Mouse (Mus musculus) hindbrain, embryonic 15.5 days (tissue): Measurements from ENCODE around the gene Cenpx. TPM values are rescaled to one million over a fixed set of nuclear protein-coding genes. Genes with fewer than 3 reads are reported as not detected.
"Not testable (repeated sequence)": the region's sequence is repeated elsewhere in the genome, so short reads cannot be mapped to it uniquely, and the experiment has no call there.

Source experiments
- ATAC-seq: fragments of 200-750 bp; cut with Nextera tagmentation; 2 replicates; pipeline ENCODE4 v1.8.0; 2017; ENCODE audit warnings: low read depth, moderate number of reproducible peaks, moderate TSS enrichment; ENCODE audit not compliant: low FRiP score
- H3K27ac ChIP-seq: fragments of 300-500 bp; sonication (generic); replicated peaks from 2 replicates; pipeline ENCODE4 v1.5.1; 2015; ENCODE audit warnings: mild to moderate bottlenecking, inconsistent platforms
- H3K27me3 ChIP-seq: fragments of 300-500 bp; sonication (generic); 2 replicates; pipeline ENCODE4 v1.6.1; 2015; ENCODE audit warnings: control low read depth, inconsistent platforms
- H3K36me3 ChIP-seq: fragments of 300-500 bp; sonication (generic); 2 replicates; pipeline ENCODE4 v1.6.1; 2015; ENCODE audit warnings: control low read depth, inconsistent platforms
- H3K4me1 ChIP-seq: fragments of 300-500 bp; sonication (generic); replicated peaks from 2 replicates; pipeline ENCODE4 v1.6.1; 2015; ENCODE audit warnings: control low read depth, inconsistent platforms
- H3K4me2 ChIP-seq: fragments of 300-500 bp; sonication (generic); 2 replicates; pipeline ENCODE4 v1.6.1; 2015; ENCODE audit warnings: moderate library complexity, mild to moderate bottlenecking, inconsistent platforms
- H3K4me3 ChIP-seq: fragments of 300-500 bp; sonication (generic); 2 replicates; pipeline ENCODE4 v1.5.1; 2015; ENCODE audit warnings: mild to moderate bottlenecking, inconsistent platforms
- H3K9ac ChIP-seq: fragments of 300-500 bp; sonication (generic); 2 replicates; pipeline ENCODE4 v1.6.1; 2015; ENCODE audit warnings: inconsistent platforms
- H3K9me3 ChIP-seq: fragments of 300-500 bp; sonication (generic); 2 replicates; pipeline ENCODE4 v1.6.1; 2016; ENCODE audit warnings: control low read depth, inconsistent platforms
- WGBS: fragments of 180-500 bp; shearing (Covaris S2); methylation state at CpG from one replicate; pipeline ENCODE4 v1.1.7; 2015; 5-methylcytosine and 5-hydroxymethylcytosine counted together
- polyA plus RNA-seq: library from polyadenylated mRNA; unstranded; fragments of >200 nt; fragmentation: Nextera tagmentation; extraction: Ambion mirVana; gene quantifications from 2 replicates; pipeline ENCODE4 v1.2.1, GENCODE M21; 2015

Cenpx gene
- polyA plus RNA-seq, 1 experiment from 2014 or later, result 107 TPM

DNA sequence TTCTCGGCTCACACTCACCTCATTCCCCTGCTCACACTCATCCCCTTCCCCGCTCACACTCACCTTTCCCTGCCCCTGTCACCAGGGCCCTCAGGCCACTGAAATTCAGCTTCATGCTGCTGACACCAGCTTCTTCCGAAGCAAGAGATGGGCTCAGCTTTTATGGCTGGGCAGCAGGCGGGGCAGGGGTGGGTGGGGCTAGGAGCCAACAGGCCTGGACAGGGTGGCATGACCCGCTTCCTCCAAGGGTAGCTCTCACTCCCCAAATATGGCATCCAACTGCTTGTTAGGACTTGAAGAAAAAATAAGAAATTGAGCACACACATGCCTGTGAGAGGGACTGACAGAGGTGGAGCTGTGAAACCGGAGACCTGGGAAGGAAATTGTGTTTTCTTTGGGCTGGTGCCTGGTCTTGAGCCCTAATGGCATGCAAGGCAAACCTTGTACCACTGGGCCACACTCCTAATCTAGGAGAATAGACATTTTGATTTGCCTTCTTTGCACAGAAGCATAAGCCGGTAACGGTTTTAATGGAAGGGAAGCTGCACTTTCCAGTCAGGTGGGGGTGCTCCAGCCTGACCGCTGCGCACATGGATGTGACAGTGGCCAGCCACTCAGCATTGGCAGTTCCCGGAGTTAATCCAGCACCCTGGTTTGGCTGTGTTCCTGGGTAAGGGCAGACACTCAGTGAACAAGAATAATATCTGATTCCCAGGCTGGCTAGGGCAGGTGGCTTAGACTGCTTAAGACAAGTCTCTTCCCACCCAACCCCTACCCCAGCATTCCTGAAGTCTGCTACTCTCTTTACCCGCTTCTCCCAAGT lies 18.5 kb upstream of the Cenpx start, which contains the start of gene Cbr2:
Cbr2 (minus strand) TSS at position 257 of the 823 bp plus-strand sequence.
- no peaks in the 10 kb centered on the region for H3K9me3 ChIP-seq
- no peak within 1 kb of the TSS for H3K4me2 ChIP-seq
- 0 out of 2 replicates have a peak, but pooled peaks cover 3% of the 10 kb centered on the region for H3K4me1 ChIP-seq
- H3K9ac ChIP-seq, result no peak within 1 kb of the TSS
- H3K4me3 ChIP-seq, result no peak within 1 kb of the TSS
- H3K36me3 ChIP-seq, result no peaks in the 10 kb centered on the region
- no peaks in the 10 kb centered on the region for H3K27me3 ChIP-seq
- no peak for ATAC-seq
- WGBS, result 84% methylated on average over 12 of the region's 12 CpGs
- no peak within 1 kb of the TSS for H3K27ac ChIP-seq

DNA sequence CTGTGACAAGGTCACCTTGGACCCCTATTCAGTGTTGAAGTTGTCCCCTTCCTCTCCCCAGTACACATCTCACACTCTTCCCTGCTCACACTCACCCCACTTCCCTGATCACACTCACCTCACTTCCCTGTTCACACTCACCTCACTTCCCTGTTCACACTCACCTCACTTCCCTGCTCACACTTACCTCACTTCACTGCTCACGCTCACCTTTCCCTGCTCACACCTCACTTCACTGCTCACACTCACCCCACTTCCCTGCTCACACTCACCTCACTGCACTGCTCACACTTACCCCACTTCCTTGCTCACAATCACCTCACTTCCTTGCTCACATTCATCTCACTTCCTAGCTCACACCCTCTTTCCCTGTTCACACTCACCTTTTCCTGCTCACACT lies 17.9 kb upstream of the Cenpx start:
- 93% methylated on average over 1 of the region's 1 CpGs for WGBS
- no peaks in the 10 kb centered on the region for H3K9me3 ChIP-seq

GRCm38 (mm10) chr11:120730331-120730870 lies 16.9 kb upstream of the Cenpx start:
- Histone ChIP-seq H3K9me3 (no peaks in the 10 kb centered on the region), H3K9ac (no peak overlapping the region), H3K27me3 (no peaks in the 10 kb centered on the region), H3K36me3 (no peaks in the 10 kb centered on the region), H3K4me1 (peaks cover 12% of the 10 kb centered on the region), H3K4me3 (no peak overlapping the region), H3K4me2 (no peak overlapping the region), H3K27ac (no peak overlapping the region)
- no peak for ATAC-seq
- 90% methylated on average over 10 of the region's 10 CpGs for WGBS

More for the DNA sequence above, 17.9 kb upstream of the Cenpx start:
- Histone ChIP-seq H3K27ac (no peak overlapping the region), H3K36me3 (no peaks in the 10 kb centered on the region), H3K4me2 (no peak overlapping the region), H3K27me3 (no peaks in the 10 kb centered on the region), H3K4me3 (no peak overlapping the region), H3K4me1 (peaks cover 9% of the 10 kb centered on the region), H3K9ac (no peak overlapping the region)
- ATAC-seq, result no peak

- not testable (repeated sequence) for H3K27me3 ChIP-seq
Observed at GRCm38 (mm10) chr11:120729432-120730050, 16.0 kb upstream of the Cenpx start.

DNA sequence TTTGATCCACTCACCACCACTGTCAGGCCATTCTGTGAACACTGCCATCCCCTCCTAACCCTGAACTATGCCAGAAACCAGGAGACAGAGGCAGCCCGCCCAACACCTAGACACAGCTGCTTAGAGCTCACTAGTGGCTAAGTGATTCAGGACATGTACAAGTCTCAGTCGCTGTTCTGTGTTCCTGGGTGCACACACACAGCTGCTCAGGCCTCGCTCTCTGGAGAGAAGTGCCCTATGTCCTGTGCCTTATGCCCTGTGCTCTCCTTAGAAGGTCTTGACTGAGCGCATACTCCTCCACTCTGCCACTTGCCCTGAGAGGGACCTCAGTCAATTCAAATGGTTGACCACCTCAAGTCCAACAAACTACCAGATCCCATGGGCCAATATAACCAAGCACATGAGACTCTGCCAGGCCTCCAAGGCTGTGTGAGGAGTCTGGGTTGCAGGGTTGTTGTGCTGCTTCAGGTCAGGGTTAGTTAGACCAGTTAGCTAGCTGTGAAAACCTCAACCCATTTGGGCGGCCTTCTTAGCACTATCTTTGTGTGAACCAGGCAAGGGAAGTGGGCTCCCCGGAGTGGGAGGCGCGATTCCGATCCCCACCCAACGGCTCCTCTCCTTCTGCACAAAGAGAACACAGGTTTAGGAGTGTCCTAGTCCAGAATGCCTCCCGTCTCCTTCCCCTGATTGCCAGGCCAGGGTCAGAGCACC lies 15.1 kb upstream of the Cenpx start:
- no peak for ATAC-seq
- H3K4me2 ChIP-seq, result no peak overlapping the region
- 66% methylated on average over 11 of the region's 11 CpGs for WGBS
- H3K4me3 ChIP-seq, result no peak overlapping the region
- peaks cover 12% of the 10 kb centered on the region for H3K4me1 ChIP-seq
- no peak overlapping the region for H3K9ac ChIP-seq
- H3K27ac ChIP-seq, result no peak overlapping the region
- no peaks in the 10 kb centered on the region for H3K9me3 ChIP-seq
- H3K36me3 ChIP-seq, result no peaks in the 10 kb centered on the region
- H3K27me3 ChIP-seq, result no peaks in the 10 kb centered on the region

More at GRCm38 (mm10) chr11:120729432-120730050, 16.0 kb upstream of the Cenpx start:
- not testable (repeated sequence) for H3K36me3 ChIP-seq, H3K27ac ChIP-seq, H3K9ac ChIP-seq, ATAC-seq, H3K9me3 ChIP-seq
- 2% methylated on average over 17 of the region's 21 CpGs for WGBS
- peak overlapping the region; percentile 7; the same call in 1 of the 2 replicates for H3K4me3 ChIP-seq
- peak overlapping the region; percentile 38 for H3K4me2 ChIP-seq
- H3K4me1 ChIP-seq, result peaks cover 12% of the 10 kb centered on the region

DNA sequence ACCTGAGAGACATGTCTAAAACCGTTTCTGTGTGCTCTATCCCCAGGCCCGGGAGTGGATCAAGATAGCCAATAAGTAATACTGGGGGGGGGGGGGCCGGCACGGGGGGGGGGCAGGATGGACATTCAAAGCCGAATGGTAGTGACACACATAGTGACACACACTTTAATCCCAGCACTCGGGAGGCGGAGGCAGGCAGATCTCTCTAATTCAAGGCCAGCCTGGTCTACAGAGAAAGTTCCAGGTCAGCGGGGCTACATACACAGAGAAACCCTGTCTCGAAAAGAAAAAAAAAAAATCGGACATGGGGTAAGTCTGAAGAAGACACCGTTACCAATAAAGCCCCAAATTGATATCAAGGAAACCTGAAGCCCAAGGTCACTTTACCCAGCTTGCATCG lies 14.0 kb upstream of the Cenpx start:
- H3K27me3 ChIP-seq, result no peaks in the 10 kb centered on the region
- H3K27ac ChIP-seq, result no peak overlapping the region
- H3K4me1 ChIP-seq, result peaks cover 22% of the 10 kb centered on the region
- H3K9ac ChIP-seq, result no peak overlapping the region
- ATAC-seq, result no peak
- H3K4me3 ChIP-seq, result 0 out of 2 replicates have a peak overlapping the region, but pooled peaks have one; percentile 49
- H3K9me3 ChIP-seq, result no peaks in the 10 kb centered on the region
- peak overlapping the region; percentile 94; the same call in 1 of the 2 replicates for H3K4me2 ChIP-seq
- no peaks in the 10 kb centered on the region for H3K36me3 ChIP-seq
- WGBS, result 61% methylated on average over 12 of the region's 12 CpGs

- Histone ChIP-seq H3K27me3 (no peaks in the 10 kb centered on the region), H3K4me2 (peak within 1 kb of the TSS; percentile 94), H3K27ac (no peak within 1 kb of the TSS), H3K9ac (peak within 1 kb of the TSS; percentile 56), H3K4me3 (peak within 1 kb of the TSS; percentile 49), H3K4me1 (peaks cover 26% of the 10 kb centered on the region), H3K9me3 (no peaks in the 10 kb centered on the region), H3K36me3 (no peaks in the 10 kb centered on the region)
- ATAC-seq, result peak; percentile 89
- 1% methylated on average over 14 of the region's 14 CpGs for WGBS
Observed at GRCm38 (mm10) chr11:120727169-120727527, 13.6 kb upstream of the Cenpx start, which contains the start of gene Dcxr. Gene Dcxr, minus strand, starts transcription at chr11:120727281.

GRCm38 (mm10) chr11:120726243-120727168 lies 13.0 kb upstream of the Cenpx start:
- H3K36me3 ChIP-seq, result no peaks in the 10 kb centered on the region
- H3K27me3 ChIP-seq, result no peaks in the 10 kb centered on the region
- peaks cover 30% of the 10 kb centered on the region for H3K4me1 ChIP-seq
- no peaks in the 10 kb centered on the region for H3K9me3 ChIP-seq
- peak overlapping the region; percentile 94 for H3K4me2 ChIP-seq
- H3K27ac ChIP-seq, result no peak overlapping the region
- peak overlapping the region; percentile 49 for H3K4me3 ChIP-seq
- H3K9ac ChIP-seq, result peak overlapping the region; percentile 56
- 18% methylated on average over 33 of the region's 36 CpGs for WGBS
- ATAC-seq, result peak; percentile 35

DNA sequence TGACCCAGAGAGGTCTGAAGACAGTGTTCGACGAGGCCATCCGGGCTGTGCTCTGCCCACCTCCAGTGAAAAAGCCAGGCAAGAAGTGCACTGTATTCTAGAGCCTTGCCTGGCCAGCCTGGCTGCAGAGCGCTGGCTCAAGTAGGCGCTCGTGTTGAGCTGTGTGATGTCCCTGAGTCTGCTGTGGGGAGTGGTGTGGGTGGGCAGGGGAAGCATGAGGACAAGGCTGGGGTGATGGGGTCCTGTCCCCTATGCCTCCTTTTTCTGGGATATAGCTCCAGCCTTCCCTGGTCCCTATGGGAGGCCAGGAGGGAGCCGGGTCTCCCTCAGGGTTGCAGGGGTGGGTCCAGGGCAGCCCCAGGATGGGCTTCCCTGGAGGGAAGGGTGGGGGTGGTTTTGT lies 10.0 kb upstream of the Cenpx start:
- WGBS, result 87% methylated on average over 7 of the region's 7 CpGs
- H3K27ac ChIP-seq, result no peak overlapping the region
- no peak for ATAC-seq
- no peaks in the 10 kb centered on the region for H3K27me3 ChIP-seq
- H3K36me3 ChIP-seq, result peaks cover 4% of the 10 kb centered on the region; the same call in 1 of the 2 replicates
- H3K4me2 ChIP-seq, result peak overlapping the region; percentile 75; the same call in 1 of the 2 replicates
- H3K9me3 ChIP-seq, result no peaks in the 10 kb centered on the region
- peaks cover 40% of the 10 kb centered on the region for H3K4me1 ChIP-seq
- H3K4me3 ChIP-seq, result no peak overlapping the region
- H3K9ac ChIP-seq, result no peak overlapping the region

GRCm38 (mm10) chr11:120722761-120723382 lies 9.3 kb upstream of the Cenpx start:
- Histone ChIP-seq H3K9ac (peak overlapping the region; percentile 89; the same call in 1 of the 2 replicates), H3K4me3 (peak overlapping the region; percentile 57), H3K4me1 (peaks cover 40% of the 10 kb centered on the region), H3K27me3 (no peaks in the 10 kb centered on the region), H3K9me3 (no peaks in the 10 kb centered on the region), H3K36me3 (peaks cover 4% of the 10 kb centered on the region; the same call in 1 of the 2 replicates), H3K27ac (no peak overlapping the region), H3K4me2 (peak overlapping the region; percentile 75)
- ATAC-seq, result no peak
- WGBS, result 85% methylated on average over 11 of the region's 11 CpGs
